Mouse (Mus musculus) kidney, embryonic 14.5 days (tissue): ENCODE results near the gene C1qtnf1. TPM values are rescaled to one million over a fixed set of nuclear protein-coding genes. Genes with fewer than 3 reads are reported as not detected.
A peak's percentile ranks its signal among the peaks of the same experiment; 100 is the strongest.

Source experiments
- ATAC-seq: fragments of 200-750 bp; cut with Nextera tagmentation; 2 replicates; pipeline ENCODE4 v1.8.0; 2017; ENCODE audit warnings: moderate number of reproducible peaks, mild to moderate bottlenecking, moderate TSS enrichment, moderate library complexity; ENCODE audit not compliant: low FRiP score, low TSS enrichment
- H3K27ac ChIP-seq: fragments of 300-500 bp; sonication (generic); 2 replicates; pipeline ENCODE4 v1.5.1; 2014; ENCODE audit warnings: low read depth, mild to moderate bottlenecking, low read length, moderate library complexity, mixed read lengths
- H3K27me3 ChIP-seq: fragments of 300-500 bp; sonication (generic); 2 replicates; pipeline ENCODE4 v1.6.1; 2014; ENCODE audit warnings: mild to moderate bottlenecking, low read length; ENCODE audit not compliant: control insufficient read depth, insufficient read depth
- H3K36me3 ChIP-seq: fragments of 300-500 bp; sonication (generic); 2 replicates; pipeline ENCODE4 v1.6.1; 2014; ENCODE audit warnings: low read length, mixed read lengths; ENCODE audit not compliant: control insufficient read depth, insufficient read depth
- H3K4me1 ChIP-seq: fragments of 300-500 bp; sonication (generic); 2 replicates; pipeline ENCODE4 v1.6.1; 2014; ENCODE audit warnings: low read length, mixed read lengths; ENCODE audit not compliant: control insufficient read depth, insufficient read depth
- H3K4me2 ChIP-seq: fragments of 300-500 bp; sonication (generic); replicated peaks from 2 replicates; pipeline ENCODE4 v1.6.1; 2014; ENCODE audit warnings: low read depth, mild to moderate bottlenecking, low read length
- H3K4me3 ChIP-seq: fragments of 300-500 bp; sonication (generic); 2 replicates; pipeline ENCODE4 v1.5.1; 2014; ENCODE audit warnings: mild to moderate bottlenecking, low read length
- H3K9ac ChIP-seq: fragments of 300-500 bp; sonication (generic); 2 replicates; pipeline ENCODE4 v1.6.1; 2014; ENCODE audit warnings: low read depth, mild to moderate bottlenecking, low read length, moderate library complexity
- H3K9me3 ChIP-seq: fragments of 300-500 bp; sonication (generic); 2 replicates; pipeline ENCODE4 v1.6.1; 2016; ENCODE audit warnings: low read length; ENCODE audit not compliant: control insufficient read depth
- WGBS: fragments of 180-500 bp; shearing (Covaris S2); extraction: QIAGEN DNeasy Blood & Tissue Kit; methylation state at CpG from one replicate; pipeline ENCODE4 v1.1.7; 2014; 5-methylcytosine and 5-hydroxymethylcytosine counted together
- polyA plus RNA-seq: library from polyadenylated mRNA; unstranded; fragments of >200 nt; fragmentation: Nextera tagmentation; extraction: Ambion mirVana; gene quantifications from 2 replicates; pipeline ENCODE4 v1.2.1, GENCODE M21; 2014

Gene C1qtnf1
- polyA plus RNA-seq, 1 experiment from 2014 or later: 4.0 TPM

- Histone ChIP-seq H3K36me3 (no peaks in the 10 kb centered on the region), H3K27ac (peak overlapping the region; percentile 65; the same call in 1 of the 2 replicates), H3K4me2 (no peak overlapping the region), H3K27me3 (no peaks in the 10 kb centered on the region), H3K9ac (0 out of 2 replicates have a peak overlapping the region, but pooled peaks have one; percentile 31), H3K4me1 (0 out of 2 replicates have a peak, but pooled peaks cover 8% of the 10 kb centered on the region), H3K9me3 (no peaks in the 10 kb centered on the region), H3K4me3 (no peak overlapping the region)
- ATAC-seq: peak; percentile 45
- WGBS: 33% methylated on average over 12 of the region's 12 CpGs
Measured at GRCm38 (mm10) chr11:118470234-118470966, 42.4 kb downstream of the C1qtnf1 start.

GRCm38 (mm10) chr11:118471676-118472075 is 43.7 kb downstream of the C1qtnf1 start:
- ATAC-seq: no peak
- no peak overlapping the region for H3K27ac ChIP-seq
- no peaks in the 10 kb centered on the region for H3K27me3 ChIP-seq
- 66% methylated on average over 13 of the region's 13 CpGs for WGBS
- no peaks in the 10 kb centered on the region for H3K9me3 ChIP-seq
- H3K9ac ChIP-seq: no peak overlapping the region
- H3K4me3 ChIP-seq: no peak overlapping the region
- H3K36me3 ChIP-seq: no peaks in the 10 kb centered on the region
- no peak overlapping the region for H3K4me2 ChIP-seq
- 0 out of 2 replicates have a peak, but pooled peaks cover 8% of the 10 kb centered on the region for H3K4me1 ChIP-seq

GRCm38 (mm10) chr11:118473161-118473560 is 45.2 kb downstream of the C1qtnf1 start:
- WGBS: 44% methylated on average over 1 of the region's 1 CpGs
- H3K4me1 ChIP-seq: 0 out of 2 replicates have a peak, but pooled peaks cover 13% of the 10 kb centered on the region
- no peaks in the 10 kb centered on the region for H3K36me3 ChIP-seq
- ATAC-seq: no peak
- H3K27me3 ChIP-seq: no peaks in the 10 kb centered on the region
- H3K9me3 ChIP-seq: no peaks in the 10 kb centered on the region
- H3K9ac ChIP-seq: no peak overlapping the region
- no peak overlapping the region for H3K4me3 ChIP-seq
- H3K27ac ChIP-seq: no peak overlapping the region
- H3K4me2 ChIP-seq: no peak overlapping the region

GRCm38 (mm10) chr11:118473842-118474500 is 46.0 kb downstream of the C1qtnf1 start:
- Histone ChIP-seq H3K9me3 (no peaks in the 10 kb centered on the region), H3K27me3 (no peaks in the 10 kb centered on the region), H3K36me3 (no peaks in the 10 kb centered on the region), H3K4me3 (no peak overlapping the region), H3K4me2 (no peak overlapping the region), H3K9ac (no peak overlapping the region), H3K27ac (no peak overlapping the region), H3K4me1 (0 out of 2 replicates have a peak, but pooled peaks cover 13% of the 10 kb centered on the region)
- no peak for ATAC-seq
- whole genome bisulfite sequencing: 78% methylated on average over 6 of the region's 6 CpGs

GRCm38 (mm10) chr11:118475496-118476083 is 47.6 kb downstream of the C1qtnf1 start:
- H3K9me3 ChIP-seq: no peaks in the 10 kb centered on the region
- no peaks in the 10 kb centered on the region for H3K27me3 ChIP-seq
- H3K4me3 ChIP-seq: no peak overlapping the region
- no peaks in the 10 kb centered on the region for H3K36me3 ChIP-seq
- H3K4me2 ChIP-seq: no peak overlapping the region
- H3K4me1 ChIP-seq: 0 out of 2 replicates have a peak, but pooled peaks cover 10% of the 10 kb centered on the region
- 46% methylated on average over 7 of the region's 7 CpGs for WGBS
- H3K9ac ChIP-seq: no peak overlapping the region
- no peak for ATAC-seq
- H3K27ac ChIP-seq: no peak overlapping the region

- no peak within 1 kb of the TSS for H3K27ac ChIP-seq
- H3K9me3 ChIP-seq: no peaks in the 10 kb centered on the region
- H3K27me3 ChIP-seq: no peaks in the 10 kb centered on the region
- 0 out of 2 replicates have a peak, but pooled peaks cover 5% of the 10 kb centered on the region for H3K4me1 ChIP-seq
- H3K4me3 ChIP-seq: peak within 1 kb of the TSS; percentile 78
- ATAC-seq: peak; percentile 99
- peak within 1 kb of the TSS; percentile 94 for H3K4me2 ChIP-seq
- H3K36me3 ChIP-seq: no peaks in the 10 kb centered on the region; the same call in 1 of the 2 replicates
- WGBS: under 1% methylated on average over 57 of the region's 57 CpGs
- peak within 1 kb of the TSS; percentile 74 for H3K9ac ChIP-seq
Measured at GRCm38 (mm10) chr11:118476396-118477373, 48.7 kb downstream of the C1qtnf1 start, which contains the start of gene Engase. Engase (plus strand) TSS chr11:118476829.

GRCm38 (mm10) chr11:118479776-118480175 is 51.8 kb downstream of the C1qtnf1 start:
- Histone ChIP-seq H3K27ac (no peak overlapping the region), H3K4me3 (no peak overlapping the region), H3K9ac (no peak overlapping the region), H3K36me3 (peaks cover 3% of the 10 kb centered on the region; the same call in 1 of the 2 replicates), H3K27me3 (no peaks in the 10 kb centered on the region), H3K4me1 (0 out of 2 replicates have a peak, but pooled peaks cover 5% of the 10 kb centered on the region), H3K4me2 (no peak overlapping the region), H3K9me3 (no peaks in the 10 kb centered on the region)
- WGBS: 75% methylated on average over 12 of the region's 12 CpGs
- ATAC-seq: no peak

GRCm38 (mm10) chr11:118481231-118481630 is 53.2 kb downstream of the C1qtnf1 start:
- H3K4me3 ChIP-seq: no peak overlapping the region
- 97% methylated on average over 11 of the region's 11 CpGs for WGBS
- H3K27me3 ChIP-seq: no peaks in the 10 kb centered on the region
- H3K9me3 ChIP-seq: no peaks in the 10 kb centered on the region
- H3K4me2 ChIP-seq: no peak overlapping the region
- no peak overlapping the region for H3K27ac ChIP-seq
- no peak for ATAC-seq
- H3K9ac ChIP-seq: no peak overlapping the region
- 0 out of 2 replicates have a peak, but pooled peaks cover 5% of the 10 kb centered on the region for H3K4me1 ChIP-seq
- peaks cover 5% of the 10 kb centered on the region; the same call in 1 of the 2 replicates for H3K36me3 ChIP-seq
